Mouse (Mus musculus) lung, adult 2 months (tissue): ENCODE results near the gene Gsg1l2.

ENCODE experiments used
- CTCF ChIP-seq: fragments of 200-500 bp; IDR thresholded peaks from 2 replicates; pipeline ENCODE4 v1.5.1; 2011; ENCODE audit warnings: mild to moderate bottlenecking, low read length, control low read depth; ENCODE audit not compliant: insufficient read depth
- POLR2A ChIP-seq: fragments of 200-500 bp; IDR thresholded peaks from 2 replicates; pipeline ENCODE4 v1.6.1; 2011; ENCODE audit warnings: low read depth, mild to moderate bottlenecking, control low read depth, low read length, borderline replicate concordance; ENCODE audit errors: extremely low read depth

DNA sequence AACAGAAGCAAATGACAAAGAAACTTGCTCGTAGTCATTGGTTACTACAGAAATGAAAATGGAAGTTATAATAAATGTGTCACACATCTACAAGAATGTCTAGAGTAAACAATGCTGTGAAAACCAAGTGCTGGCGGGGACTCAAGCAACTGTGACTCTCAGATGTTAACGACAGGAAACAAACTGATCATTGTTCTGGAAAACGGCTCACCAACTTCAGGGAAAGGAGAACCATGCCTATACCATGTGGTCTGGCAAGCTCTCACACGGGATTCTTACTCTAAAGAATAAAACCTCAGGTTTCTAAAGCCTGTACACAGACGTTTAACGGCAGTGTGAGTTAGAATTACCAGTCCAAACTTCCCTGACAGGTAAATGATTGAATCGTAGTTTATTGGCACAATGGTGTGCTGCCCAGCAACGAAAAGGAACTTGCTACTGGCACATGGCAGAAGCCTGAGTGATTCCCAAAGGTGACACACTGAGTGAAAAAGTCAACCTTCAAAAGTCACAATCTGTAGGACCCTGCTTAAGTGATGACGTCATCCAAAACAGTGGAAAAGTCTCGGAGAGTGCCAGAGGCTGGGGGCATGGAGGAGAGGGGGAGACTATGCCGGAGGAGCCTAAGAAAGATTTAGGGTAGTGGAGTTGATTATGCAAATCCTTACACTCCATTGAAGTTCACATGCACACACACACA lies 54.1 kb downstream of the Gsg1l2 start:
- TF ChIP-seq CTCF (no peak), POLR2A (no peak)
